Mouse (Mus musculus): ENCODE measurements around the gene Limch1. TPM values are rescaled to one million over a fixed set of nuclear protein-coding genes. Genes with fewer than 3 reads are reported as not detected.

Gene Limch1
- total RNA-seq, 1 experiment, result 7.5 TPM

- Histone ChIP-seq H3K4me1 (ENCODE audit: control insufficient read depth in 2 of 2, insufficient read depth in 2 of 2, low read length in 2 of 2, poor library complexity in 1 of 2) (no peaks in the 10 kb centered on the region), H3K27ac (ENCODE audit: insufficient read depth, low read depth, low read length, poor library complexity, severe bottlenecking) (no peak overlapping the region), H3K9ac (ENCODE audit: insufficient read depth, low read depth, low read length, poor library complexity, severe bottlenecking) (no peak overlapping the region), H3K36me3 (ENCODE audit: control insufficient read depth, insufficient read depth, low read length, poor library complexity, severe bottlenecking) (no peaks in the 10 kb centered on the region), H3K9me3 (ENCODE audit: control insufficient read depth, insufficient read depth, low read depth, low read length) (no peaks in the 10 kb centered on the region), H3K4me3 (ENCODE audit: insufficient read depth in 1 of 2, low read depth in 1 of 2, low read length in 2 of 2, poor library complexity in 1 of 2, severe bottlenecking in 1 of 2) (no peak overlapping the region)
- in situ Hi-C loops (cut with MboI; ENCODE audit: low sequenced_read_pairs in 2 of 2, unreplicated experiment in 2 of 2), result no loop called here
- no peak for DNase-seq (ENCODE audit: low read depth, low spot score)
- TF ChIP-seq ZNF384 (IDR thresholded peaks at IDR 0.05; ENCODE audit: low read depth, low read length) (no peak), HCFC1 (IDR thresholded peaks at IDR 0.05; ENCODE audit: borderline replicate concordance, insufficient read depth, low read length) (no peak), MAFK (IDR thresholded peaks at IDR 0.05; ENCODE audit: insufficient read depth, low read depth, low read length) (no peak), ZC3H11A (IDR thresholded peaks at IDR 0.05; ENCODE audit: borderline replicate concordance, low read depth, low read length) (no peak), CHD2 (IDR thresholded peaks at IDR 0.05; ENCODE audit: low read depth, low read length) (no peak)
Observed at GRCm38 (mm10) chr5:66959968-66960367, 214.3 kb downstream of the Limch1 start.

- H3K4me3 ChIP-seq (ENCODE audit: insufficient read depth in 1 of 2, low read depth in 1 of 2, low read length in 2 of 2, poor library complexity in 1 of 2, severe bottlenecking in 1 of 2), result no peak overlapping the region
- no peak for TF ChIP-seq CHD2 (IDR thresholded peaks at IDR 0.05; ENCODE audit: low read depth, low read length)
- TF ChIP-seq ZNF384 (IDR thresholded peaks at IDR 0.05; ENCODE audit: low read depth, low read length), result no peak
- no peak for TF ChIP-seq HCFC1 (IDR thresholded peaks at IDR 0.05; ENCODE audit: borderline replicate concordance, insufficient read depth, low read length)
- TF ChIP-seq MAFK (IDR thresholded peaks at IDR 0.05; ENCODE audit: insufficient read depth, low read depth, low read length), result no peak
- no peak for TF ChIP-seq ZC3H11A (IDR thresholded peaks at IDR 0.05; ENCODE audit: borderline replicate concordance, low read depth, low read length)
- no peaks in the 10 kb centered on the region for H3K9me3 ChIP-seq (ENCODE audit: control insufficient read depth, insufficient read depth, low read depth, low read length)
- H3K27ac ChIP-seq (ENCODE audit: insufficient read depth, low read depth, low read length, poor library complexity, severe bottlenecking), result no peak overlapping the region
- in situ Hi-C loops (cut with MboI; ENCODE audit: low sequenced_read_pairs in 2 of 2, unreplicated experiment in 2 of 2), result no loop called here
- no peak overlapping the region for H3K9ac ChIP-seq (ENCODE audit: insufficient read depth, low read depth, low read length, poor library complexity, severe bottlenecking)
- no peaks in the 10 kb centered on the region for H3K4me1 ChIP-seq (ENCODE audit: control insufficient read depth in 2 of 2, insufficient read depth in 2 of 2, low read length in 2 of 2, poor library complexity in 1 of 2)
- no peaks in the 10 kb centered on the region for H3K36me3 ChIP-seq (ENCODE audit: control insufficient read depth, insufficient read depth, low read length, poor library complexity, severe bottlenecking)
- no peak for DNase-seq (ENCODE audit: low read depth, low spot score)
Observed at GRCm38 (mm10) chr5:66965442-66965841, 219.8 kb downstream of the Limch1 start.

- Histone ChIP-seq H3K36me3 (ENCODE audit: control insufficient read depth, insufficient read depth, low read length, poor library complexity, severe bottlenecking) (no peaks in the 10 kb centered on the region), H3K4me1 (ENCODE audit: control insufficient read depth in 2 of 2, insufficient read depth in 2 of 2, low read length in 2 of 2, poor library complexity in 1 of 2) (no peaks in the 10 kb centered on the region), H3K4me3 (ENCODE audit: insufficient read depth in 1 of 2, low read depth in 1 of 2, low read length in 2 of 2, poor library complexity in 1 of 2, severe bottlenecking in 1 of 2) (no peak overlapping the region), H3K9ac (ENCODE audit: insufficient read depth, low read depth, low read length, poor library complexity, severe bottlenecking) (no peak overlapping the region), H3K27ac (ENCODE audit: insufficient read depth, low read depth, low read length, poor library complexity, severe bottlenecking) (no peak overlapping the region), H3K9me3 (ENCODE audit: control insufficient read depth, insufficient read depth, low read depth, low read length) (no peaks in the 10 kb centered on the region)
- in situ Hi-C loops (cut with MboI; ENCODE audit: low sequenced_read_pairs in 2 of 2, unreplicated experiment in 2 of 2), result no loop called here
- no peak for TF ChIP-seq ZNF384 (IDR thresholded peaks at IDR 0.05; ENCODE audit: low read depth, low read length)
- no peak for TF ChIP-seq CHD2 (IDR thresholded peaks at IDR 0.05; ENCODE audit: low read depth, low read length)
- no peak for TF ChIP-seq ZC3H11A (IDR thresholded peaks at IDR 0.05; ENCODE audit: borderline replicate concordance, low read depth, low read length)
- no peak for TF ChIP-seq MAFK (IDR thresholded peaks at IDR 0.05; ENCODE audit: insufficient read depth, low read depth, low read length)
- no peak for TF ChIP-seq HCFC1 (IDR thresholded peaks at IDR 0.05; ENCODE audit: borderline replicate concordance, insufficient read depth, low read length)
- DNase-seq (ENCODE audit: low read depth, low spot score), result no peak
Observed at GRCm38 (mm10) chr5:66967147-66967546, 221.5 kb downstream of the Limch1 start.

GRCm38 (mm10) chr5:66967646-66968045, 222.0 kb downstream of the Limch1 start:
- Histone ChIP-seq H3K36me3 (ENCODE audit: control insufficient read depth, insufficient read depth, low read length, poor library complexity, severe bottlenecking) (no peaks in the 10 kb centered on the region), H3K27ac (ENCODE audit: insufficient read depth, low read depth, low read length, poor library complexity, severe bottlenecking) (no peak overlapping the region), H3K4me1 (ENCODE audit: control insufficient read depth in 2 of 2, insufficient read depth in 2 of 2, low read length in 2 of 2, poor library complexity in 1 of 2) (no peaks in the 10 kb centered on the region), H3K9me3 (ENCODE audit: control insufficient read depth, insufficient read depth, low read depth, low read length) (no peaks in the 10 kb centered on the region), H3K4me3 (ENCODE audit: insufficient read depth in 1 of 2, low read depth in 1 of 2, low read length in 2 of 2, poor library complexity in 1 of 2, severe bottlenecking in 1 of 2) (no peak overlapping the region), H3K9ac (ENCODE audit: insufficient read depth, low read depth, low read length, poor library complexity, severe bottlenecking) (no peak overlapping the region)
- no peak for TF ChIP-seq MAFK (IDR thresholded peaks at IDR 0.05; ENCODE audit: insufficient read depth, low read depth, low read length)
- TF ChIP-seq ZNF384 (IDR thresholded peaks at IDR 0.05; ENCODE audit: low read depth, low read length), result no peak
- TF ChIP-seq ZC3H11A (IDR thresholded peaks at IDR 0.05; ENCODE audit: borderline replicate concordance, low read depth, low read length), result no peak
- TF ChIP-seq CHD2 (IDR thresholded peaks at IDR 0.05; ENCODE audit: low read depth, low read length), result no peak
- TF ChIP-seq HCFC1 (IDR thresholded peaks at IDR 0.05; ENCODE audit: borderline replicate concordance, insufficient read depth, low read length), result no peak
- in situ Hi-C loops (cut with MboI; ENCODE audit: low sequenced_read_pairs in 2 of 2, unreplicated experiment in 2 of 2), result no loop called here
- no peak for DNase-seq (ENCODE audit: low read depth, low spot score)
